Mouse (Mus musculus) liver, postnatal 0 days (tissue): ENCODE data around the gene Aspscr1. TPM values are rescaled to one million over a fixed set of nuclear protein-coding genes. Genes with fewer than 3 reads are reported as not detected.

Experiments used
- ATAC-seq: fragments of 200-750 bp; cut with Nextera tagmentation; 2 replicates; pipeline ENCODE4 v1.8.0; 2017; ENCODE audit warnings: mild to moderate bottlenecking, moderate library complexity
- DNase-seq: peaks from one replicate; pipeline ENCODE4 v3.0.0-alpha.2; 2016
- H3K27ac ChIP-seq: fragments of 300-500 bp; sonication (generic); 2 replicates; pipeline ENCODE4 v1.5.1; 2014; ENCODE audit warnings: antibody characterized with exemption, moderate library complexity, mild to moderate bottlenecking, low read depth
- H3K27me3 ChIP-seq: fragments of 300-500 bp; sonication (generic); 2 replicates; pipeline ENCODE4 v1.6.1; 2014; ENCODE audit warnings: low read length, control low read depth, mixed read lengths; ENCODE audit not compliant: insufficient read depth
- H3K36me3 ChIP-seq: fragments of 300-500 bp; sonication (generic); replicated peaks from 2 replicates; pipeline ENCODE4 v1.6.1; 2014; ENCODE audit warnings: mild to moderate bottlenecking, control low read depth, low read length, moderate library complexity, mixed read lengths; ENCODE audit not compliant: insufficient read depth
- H3K4me1 ChIP-seq: fragments of 300-500 bp; sonication (generic); 2 replicates; pipeline ENCODE4 v1.6.1; 2014; ENCODE audit warnings: antibody characterized with exemption, mild to moderate bottlenecking, control low read depth; ENCODE audit not compliant: insufficient read depth
- H3K4me2 ChIP-seq: fragments of 300-500 bp; sonication (generic); 2 replicates; pipeline ENCODE4 v1.6.1; 2014; ENCODE audit warnings: low read depth, mild to moderate bottlenecking, low read length, moderate library complexity, mixed read lengths
- H3K4me3 ChIP-seq: fragments of 300-500 bp; sonication (generic); 2 replicates; pipeline ENCODE4 v1.5.1; 2014; ENCODE audit warnings: low read depth, low read length
- H3K9ac ChIP-seq: fragments of 300-500 bp; sonication (generic); replicated peaks from 2 replicates; pipeline ENCODE4 v1.6.1; 2014; ENCODE audit warnings: mild to moderate bottlenecking, moderate library complexity
- H3K9me3 ChIP-seq: fragments of 300-500 bp; sonication (generic); 2 replicates; pipeline ENCODE4 v1.6.1; 2016; ENCODE audit warnings: mild to moderate bottlenecking, control low read depth, low read length, mixed read lengths
- CTCF ChIP-seq: sonication (generic); IDR thresholded peaks from 2 replicates; pipeline ENCODE4 v1.5.1; 2016; ENCODE audit warnings: antibody characterized with exemption, low read depth
- EP300 ChIP-seq: IDR thresholded peaks from 2 replicates; pipeline ENCODE4 v1.6.1; 2016; ENCODE audit warnings: antibody characterized with exemption, low read depth, mild to moderate bottlenecking
- WGBS: fragments of 180-500 bp; shearing (Covaris S2); extraction: QIAGEN DNeasy Blood & Tissue Kit; methylation state at CpG from one replicate; pipeline ENCODE4 v1.1.7; 2014; ENCODE audit not compliant: insufficient replicate concordance; 5-methylcytosine and 5-hydroxymethylcytosine counted together
- polyA plus RNA-seq: library from polyadenylated mRNA; unstranded; fragments of >200 nt; fragmentation: Nextera tagmentation; extraction: Ambion mirVana; gene quantifications from 2 replicates; pipeline ENCODE4 v1.2.1, GENCODE M21; 2015

Gene Aspscr1
- polyA plus RNA-seq, 1 experiment from 2014 or later, result 56.8 TPM

GRCm38 (mm10) chr11:120686650-120687272 is 14.0 kb downstream of the Aspscr1 start:
- TF ChIP-seq EP300, result no peak
- TF ChIP-seq CTCF, result no peak
- peaks cover 31% of the 10 kb centered on the region for H3K36me3 ChIP-seq
- no peak overlapping the region for H3K4me3 ChIP-seq
- peak overlapping the region; percentile 32; the same call in 1 of the 2 replicates for H3K27ac ChIP-seq
- no peak overlapping the region for H3K9ac ChIP-seq
- peak; percentile 48; the same call in 1 of the 2 replicates for ATAC-seq
- WGBS, result 73% methylated on average over 20 of the region's 20 CpGs
- no peaks in the 10 kb centered on the region for H3K27me3 ChIP-seq
- H3K4me1 ChIP-seq, result peaks cover 11% of the 10 kb centered on the region; the same call in 1 of the 2 replicates
- H3K9me3 ChIP-seq, result no peaks in the 10 kb centered on the region
- DNase-seq, result no peak
- 0 out of 2 replicates have a peak overlapping the region, but pooled peaks have one; percentile 4 for H3K4me2 ChIP-seq

GRCm38 (mm10) chr11:120689365-120689764 is 16.6 kb downstream of the Aspscr1 start:
- peaks cover 11% of the 10 kb centered on the region; the same call in 1 of the 2 replicates for H3K4me1 ChIP-seq
- no peak for TF ChIP-seq CTCF
- TF ChIP-seq EP300, result no peak
- ATAC-seq, result no peak
- 69% methylated on average over 3 of the region's 3 CpGs for WGBS
- H3K9ac ChIP-seq, result no peak overlapping the region
- H3K9me3 ChIP-seq, result no peaks in the 10 kb centered on the region
- no peak overlapping the region for H3K27ac ChIP-seq
- no peak for DNase-seq
- H3K27me3 ChIP-seq, result no peaks in the 10 kb centered on the region
- no peak overlapping the region for H3K4me2 ChIP-seq
- peaks cover 34% of the 10 kb centered on the region for H3K36me3 ChIP-seq
- H3K4me3 ChIP-seq, result no peak overlapping the region

- Histone ChIP-seq H3K27ac (no peak overlapping the region), H3K4me3 (no peak overlapping the region), H3K9ac (no peak overlapping the region), H3K36me3 (peaks cover 36% of the 10 kb centered on the region), H3K27me3 (no peaks in the 10 kb centered on the region), H3K4me2 (no peak overlapping the region), H3K9me3 (no peaks in the 10 kb centered on the region), H3K4me1 (no peaks in the 10 kb centered on the region)
- TF ChIP-seq EP300 (no peak), CTCF (no peak)
- DNase-seq (no peak), ATAC-seq (no peak)
- WGBS, result 81% methylated on average over 4 of the region's 4 CpGs
These were observed 19.8 kb downstream of the Aspscr1 start for GRCm38 (mm10) chr11:120692471-120693011.

- no peak overlapping the region for H3K9ac ChIP-seq
- H3K9me3 ChIP-seq, result no peaks in the 10 kb centered on the region
- H3K27ac ChIP-seq, result no peak overlapping the region
- DNase-seq (no peak), ATAC-seq (no peak)
- no peak overlapping the region for H3K4me3 ChIP-seq
- H3K4me1 ChIP-seq, result no peaks in the 10 kb centered on the region
- no peak overlapping the region for H3K4me2 ChIP-seq
- WGBS, result 69% methylated on average over 3 of the region's 3 CpGs
- TF ChIP-seq EP300, result no peak
- TF ChIP-seq CTCF, result no peak
- H3K36me3 ChIP-seq, result peaks cover 31% of the 10 kb centered on the region
- no peaks in the 10 kb centered on the region for H3K27me3 ChIP-seq
These were observed 20.7 kb downstream of the Aspscr1 start for GRCm38 (mm10) chr11:120693461-120693860.

DNA sequence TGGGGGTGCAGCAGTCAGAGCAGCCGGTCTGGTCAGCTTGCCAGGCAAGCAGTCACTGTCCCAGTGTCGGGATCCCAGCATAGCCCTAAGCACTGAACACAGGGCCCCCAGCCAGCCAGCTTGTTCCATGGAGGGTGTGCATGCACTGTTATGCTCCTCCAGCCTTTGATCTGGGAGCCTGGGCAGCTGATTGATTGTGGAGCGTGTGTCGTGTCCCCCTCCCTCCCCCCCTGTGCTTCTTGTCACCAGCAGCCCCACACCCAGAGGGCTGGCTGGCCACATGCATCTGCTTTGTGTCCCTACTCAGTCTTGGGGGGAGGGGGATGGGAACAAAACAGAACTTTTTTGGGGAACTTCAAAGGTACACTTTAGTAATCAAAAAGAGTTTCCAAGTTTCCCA is 22.4 kb downstream of the Aspscr1 start:
- ATAC-seq, result 0 out of 2 replicates have a peak, but pooled peaks have one; percentile 36
- H3K9me3 ChIP-seq, result no peaks in the 10 kb centered on the region
- WGBS, result 56% methylated on average over 4 of the region's 4 CpGs
- TF ChIP-seq CTCF, result no peak
- TF ChIP-seq EP300, result no peak
- no peak for DNase-seq
- H3K4me3 ChIP-seq, result no peak overlapping the region
- H3K4me1 ChIP-seq, result no peaks in the 10 kb centered on the region
- peaks cover 19% of the 10 kb centered on the region for H3K36me3 ChIP-seq
- no peak overlapping the region for H3K27ac ChIP-seq
- H3K9ac ChIP-seq, result no peak overlapping the region
- no peak overlapping the region for H3K4me2 ChIP-seq
- H3K27me3 ChIP-seq, result no peaks in the 10 kb centered on the region

- Histone ChIP-seq H3K9ac (no peak overlapping the region), H3K4me1 (no peaks in the 10 kb centered on the region), H3K27ac (no peak overlapping the region), H3K36me3 (peaks cover 15% of the 10 kb centered on the region), H3K27me3 (no peaks in the 10 kb centered on the region), H3K9me3 (no peaks in the 10 kb centered on the region), H3K4me3 (no peak overlapping the region), H3K4me2 (no peak overlapping the region)
- no peak for DNase-seq
- 82% methylated on average over 12 of the region's 12 CpGs for WGBS
- TF ChIP-seq EP300, result no peak
- no peak for TF ChIP-seq CTCF
- ATAC-seq, result no peak
These were observed 22.9 kb downstream of the Aspscr1 start for GRCm38 (mm10) chr11:120695641-120696040.

GRCm38 (mm10) chr11:120696568-120696967 is 23.8 kb downstream of the Aspscr1 start:
- no peak overlapping the region for H3K27ac ChIP-seq
- H3K36me3 ChIP-seq, result peaks cover 15% of the 10 kb centered on the region
- WGBS, result 88% methylated on average over 6 of the region's 6 CpGs
- no peaks in the 10 kb centered on the region for H3K9me3 ChIP-seq
- DNase-seq, result no peak
- H3K4me2 ChIP-seq, result no peak overlapping the region
- TF ChIP-seq EP300 (no peak), CTCF (peak; percentile 56)
- H3K4me1 ChIP-seq, result no peaks in the 10 kb centered on the region
- no peak for ATAC-seq
- H3K27me3 ChIP-seq, result no peaks in the 10 kb centered on the region
- no peak overlapping the region for H3K4me3 ChIP-seq
- H3K9ac ChIP-seq, result no peak overlapping the region
